31 mouse cellular contexts compared by ENCODE assay signal in the genomic region with DNA sequence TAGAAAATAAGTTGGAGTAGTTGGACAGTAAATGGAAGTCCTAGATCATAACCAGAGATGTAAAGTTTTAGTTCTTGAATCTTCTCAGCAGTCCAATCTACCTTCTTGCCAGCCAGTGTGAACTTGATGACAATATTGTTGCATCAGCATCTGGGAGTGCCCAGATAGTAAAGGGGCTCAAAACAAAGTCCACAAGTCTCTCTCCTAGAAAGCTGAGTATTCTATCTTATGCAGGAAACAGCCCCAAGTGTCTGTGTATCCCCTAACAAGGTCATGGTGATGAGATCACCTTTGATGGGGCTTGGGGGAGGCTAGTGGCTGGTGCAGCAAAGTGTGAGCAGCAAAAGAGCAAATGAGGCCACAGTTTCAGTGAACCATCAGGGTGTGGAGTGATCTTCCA.
"Had no signal": no experiment of that assay in that cellular context is flagged by ENCODE, and none has a peak within 500 bp of the region (broad histone marks: within the 10 kb centered on the region; RNA-seq: fewer than 3 reads in every experiment).

No protein-coding gene starts in this region.

- ATAC-seq: liver, embryonic 12.5 days; liver, postnatal 0 days; lung, postnatal 0 days; midbrain, embryonic 13.5 days; midbrain, embryonic 15.5 days; midbrain, embryonic 16.5 days had no signal

- DNase-seq: left cerebral cortex, postnatal 4 days; liver; liver, embryonic 13.5 days; liver, postnatal 0 days; lung, adult 18-20 months; lung, adult 2 months; lung, embryonic 14.5 days; lung, postnatal 10 days; lung, postnatal 14 days; lung, postnatal 4 days; midbrain, embryonic 14.5 days had no signal

- H3K9ac ChIP-seq: limb, embryonic 12.5 days; limb, embryonic 13.5 days; limb, embryonic 15.5 days; liver, embryonic 12.5 days; liver, embryonic 13.5 days; liver, embryonic 14.5 days; liver, embryonic 15.5 days; liver, postnatal 0 days; lung, embryonic 14.5 days; lung, embryonic 15.5 days; midbrain, embryonic 12.5 days; midbrain, embryonic 13.5 days; midbrain, embryonic 15.5 days; neural tube, embryonic 12.5 days had no signal

- H3K4me1 ChIP-seq: limb, embryonic 10.5 days; limb, embryonic 12.5 days; limb, embryonic 13.5 days; limb, embryonic 15.5 days; liver, embryonic 12.5 days; liver, embryonic 13.5 days; liver, embryonic 15.5 days; lung, embryonic 15.5 days; megakaryocyte, embryonic 14.5 days; midbrain, embryonic 10.5 days; midbrain, embryonic 12.5 days; midbrain, embryonic 13.5 days; midbrain, embryonic 15.5 days; neural tube, embryonic 12.5 days had no signal

- H3K9me3 ChIP-seq: limb, embryonic 10.5 days; limb, embryonic 15.5 days; liver, embryonic 15.5 days; lung, embryonic 15.5 days; midbrain, embryonic 15.5 days had no signal

- H3K36me3 ChIP-seq: limb, embryonic 10.5 days; limb, embryonic 12.5 days; limb, embryonic 13.5 days; limb, embryonic 15.5 days; liver, embryonic 12.5 days; liver, embryonic 13.5 days; liver, embryonic 15.5 days; lung, embryonic 15.5 days; midbrain, embryonic 10.5 days; midbrain, embryonic 12.5 days; midbrain, embryonic 13.5 days; midbrain, embryonic 15.5 days; neural tube, embryonic 12.5 days had no signal

- H3K4me3 ChIP-seq: limb, embryonic 10.5 days; limb, embryonic 12.5 days; limb, embryonic 13.5 days; limb, embryonic 15.5 days; liver, embryonic 12.5 days; liver, embryonic 13.5 days; liver, embryonic 15.5 days; lung, embryonic 15.5 days; megakaryocyte, embryonic 14.5 days; midbrain, embryonic 10.5 days; midbrain, embryonic 12.5 days; midbrain, embryonic 13.5 days; midbrain, embryonic 15.5 days; myocyte; neural tube, embryonic 12.5 days had no signal

- H3K27ac ChIP-seq: limb, embryonic 10.5 days; limb, embryonic 12.5 days; limb, embryonic 13.5 days; limb, embryonic 15.5 days; liver, embryonic 12.5 days; liver, embryonic 13.5 days; liver, embryonic 14.5 days; liver, embryonic 15.5 days; lung, embryonic 15.5 days; macrophage; midbrain, embryonic 10.5 days; midbrain, embryonic 12.5 days; midbrain, embryonic 13.5 days; midbrain, embryonic 15.5 days; neural tube, embryonic 12.5 days had no signal

- H3K4me2 ChIP-seq: limb, embryonic 12.5 days; limb, embryonic 13.5 days; limb, embryonic 15.5 days; liver, embryonic 11.5 days; liver, embryonic 12.5 days; liver, embryonic 13.5 days; liver, embryonic 15.5 days; lung, embryonic 14.5 days; lung, embryonic 15.5 days; midbrain, embryonic 11.5 days; midbrain, embryonic 12.5 days; midbrain, embryonic 13.5 days; midbrain, embryonic 15.5 days; neural tube, embryonic 12.5 days had no signal

- H3K27me3 ChIP-seq: limb, embryonic 12.5 days; limb, embryonic 13.5 days; limb, embryonic 15.5 days; liver, embryonic 12.5 days; liver, embryonic 13.5 days; liver, embryonic 15.5 days; lung, embryonic 15.5 days; megakaryocyte, embryonic 14.5 days; midbrain, embryonic 12.5 days; midbrain, embryonic 13.5 days; midbrain, embryonic 15.5 days; neural tube, embryonic 12.5 days had no signal
